Mouse (Mus musculus): ENCODE measurements around the gene Gm11444. TPM values are rescaled to one million over a fixed set of nuclear protein-coding genes. Genes with fewer than 3 reads are reported as not detected.

Gm11444 gene
- total and polyA plus RNA-seq, 3 experiments: not detected

DNA sequence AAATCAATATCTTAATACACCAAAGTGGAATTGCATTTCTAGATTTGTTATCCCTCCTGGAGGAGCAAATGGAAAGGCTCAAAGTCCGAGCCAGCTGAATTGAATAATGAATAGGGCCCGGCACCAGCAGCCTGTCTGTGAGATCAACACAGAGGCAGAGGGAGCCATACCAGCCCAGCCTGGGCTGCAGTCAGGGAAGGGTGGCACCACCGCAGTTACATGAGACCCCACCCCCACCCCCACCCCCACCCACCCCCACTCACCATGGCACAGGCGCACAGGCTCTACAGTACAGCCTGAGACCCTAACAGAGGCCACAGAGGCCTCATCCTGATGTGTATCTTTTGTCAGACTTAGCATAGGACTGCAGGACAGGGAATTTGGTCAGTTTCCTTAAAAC, 35.5 kb downstream of the Gm11444 start:
- no peak for DNase-seq (ENCODE audit: low spot score)
- Histone ChIP-seq H3K27me3 (ENCODE audit: insufficient read depth, low read length) (peaks cover 9% of the 10 kb centered on the region), H3K9me3 (replicated peaks) (no peaks in the 10 kb centered on the region), H3K4me3 (ENCODE audit: low read depth, low read length) (no peak overlapping the region), H3K36me3 (replicated peaks) (no peaks in the 10 kb centered on the region), H3K4me1 (ENCODE audit: insufficient read depth, low read depth, low read length) (no peaks in the 10 kb centered on the region)
- ATAC-seq (ENCODE audit: extremely low read depth, insufficient number of reproducible peaks, low FRiP score, poor library complexity, severe bottlenecking): no peak
- TF ChIP-seq TAL1 (conservative IDR thresholded peaks at IDR 0.05; ENCODE audit: low read depth, low read length): no peak
- TF ChIP-seq POLR2AphosphoS5 (IDR thresholded peaks at IDR 0.05; ENCODE audit: insufficient replicate concordance, low read depth, low read length): no peak
- no peak for TF ChIP-seq GATA2 (IDR thresholded peaks at IDR 0.05; ENCODE audit: borderline replicate concordance, low read depth, low read length)
- no peak for TF ChIP-seq GATA1 (IDR thresholded peaks at IDR 0.05; ENCODE audit: borderline replicate concordance, low read length)
- no peak for TF ChIP-seq CTCF (IDR thresholded peaks at IDR 0.05; ENCODE audit: low read depth, low read length)

GRCm38 (mm10) chr11:85812201-85812966, 37.7 kb downstream of the Gm11444 start:
- H3K4me1 ChIP-seq (ENCODE audit: insufficient read depth, low read depth, low read length): no peaks in the 10 kb centered on the region
- H3K36me3 ChIP-seq (replicated peaks): no peaks in the 10 kb centered on the region
- no peaks in the 10 kb centered on the region for H3K9me3 ChIP-seq (replicated peaks)
- no peak for TF ChIP-seq GATA2 (IDR thresholded peaks at IDR 0.05; ENCODE audit: borderline replicate concordance, low read depth, low read length)
- no peak for TF ChIP-seq CTCF (IDR thresholded peaks at IDR 0.05; ENCODE audit: low read depth, low read length)
- TF ChIP-seq POLR2AphosphoS5 (IDR thresholded peaks at IDR 0.05; ENCODE audit: insufficient replicate concordance, low read depth, low read length): no peak
- no peak for TF ChIP-seq GATA1 (IDR thresholded peaks at IDR 0.05; ENCODE audit: borderline replicate concordance, low read length)
- TF ChIP-seq TAL1 (conservative IDR thresholded peaks at IDR 0.05; ENCODE audit: low read depth, low read length): no peak
- H3K27me3 ChIP-seq (ENCODE audit: insufficient read depth, low read length): 0 out of 2 replicates have a peak, but pooled peaks cover 2% of the 10 kb centered on the region
- ATAC-seq (ENCODE audit: extremely low read depth, insufficient number of reproducible peaks, low FRiP score, poor library complexity, severe bottlenecking) (no peak), DNase-seq (ENCODE audit: low spot score) (no peak)
- H3K4me3 ChIP-seq (ENCODE audit: low read depth, low read length): no peak overlapping the region

DNA sequence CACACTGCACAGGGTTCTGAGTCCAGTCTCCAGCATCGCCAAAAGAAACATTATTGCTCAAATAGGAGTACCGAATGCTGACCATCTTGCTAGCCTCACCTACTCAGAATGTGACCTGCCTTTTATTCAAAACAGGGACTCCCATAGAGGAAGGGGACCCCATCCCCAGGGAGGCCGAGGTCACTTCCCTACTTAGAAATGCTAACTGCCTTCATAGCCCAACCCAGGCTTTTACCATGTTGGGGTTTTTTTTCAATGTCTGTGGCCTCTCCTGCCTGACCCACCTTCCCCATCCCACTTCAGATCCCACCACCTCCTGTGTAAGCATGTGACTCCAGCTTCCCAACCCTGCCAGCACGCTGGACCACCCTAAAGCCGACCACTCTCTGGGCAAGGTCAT, 38.5 kb downstream of the Gm11444 start:
- Histone ChIP-seq H3K36me3 (replicated peaks) (no peaks in the 10 kb centered on the region), H3K9me3 (replicated peaks) (no peaks in the 10 kb centered on the region), H3K4me3 (ENCODE audit: low read depth, low read length) (no peak overlapping the region), H3K27me3 (ENCODE audit: insufficient read depth, low read length) (0 out of 2 replicates have a peak, but pooled peaks cover 2% of the 10 kb centered on the region), H3K4me1 (ENCODE audit: insufficient read depth, low read depth, low read length) (no peaks in the 10 kb centered on the region)
- ATAC-seq (ENCODE audit: extremely low read depth, insufficient number of reproducible peaks, low FRiP score, poor library complexity, severe bottlenecking) (no peak), DNase-seq (ENCODE audit: low spot score) (no peak)
- TF ChIP-seq GATA2 (IDR thresholded peaks at IDR 0.05; ENCODE audit: borderline replicate concordance, low read depth, low read length) (no peak), TAL1 (conservative IDR thresholded peaks at IDR 0.05; ENCODE audit: low read depth, low read length) (no peak), POLR2AphosphoS5 (IDR thresholded peaks at IDR 0.05; ENCODE audit: insufficient replicate concordance, low read depth, low read length) (no peak)

DNA sequence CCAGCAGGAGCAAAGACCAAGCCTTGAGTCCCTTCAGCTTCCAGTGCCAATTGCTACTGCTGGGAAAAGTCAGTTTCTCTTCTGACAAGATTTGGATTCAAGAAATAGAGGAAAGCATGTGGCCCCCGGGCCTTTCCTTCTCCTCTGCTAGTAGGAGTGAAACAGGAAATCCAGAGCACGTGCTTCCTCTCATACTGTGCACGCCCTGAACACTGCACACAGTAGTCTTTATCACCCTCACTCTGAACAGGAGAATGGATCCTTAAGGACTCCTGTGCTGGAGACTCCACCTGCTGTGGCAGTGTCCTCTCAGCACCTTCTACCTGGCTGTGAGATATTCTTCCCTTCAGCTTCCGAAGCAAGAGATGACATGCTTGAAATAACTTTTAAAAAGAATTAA, 38.9 kb downstream of the Gm11444 start:
- Histone ChIP-seq H3K27me3 (ENCODE audit: insufficient read depth, low read length) (0 out of 2 replicates have a peak, but pooled peaks cover 2% of the 10 kb centered on the region), H3K4me1 (ENCODE audit: insufficient read depth, low read depth, low read length) (no peaks in the 10 kb centered on the region), H3K4me3 (ENCODE audit: low read depth, low read length) (no peak overlapping the region), H3K9me3 (replicated peaks) (no peaks in the 10 kb centered on the region), H3K36me3 (replicated peaks) (no peaks in the 10 kb centered on the region)
- no peak for TF ChIP-seq GATA2 (IDR thresholded peaks at IDR 0.05; ENCODE audit: borderline replicate concordance, low read depth, low read length)
- DNase-seq (ENCODE audit: low spot score) (no peak), ATAC-seq (ENCODE audit: extremely low read depth, insufficient number of reproducible peaks, low FRiP score, poor library complexity, severe bottlenecking) (no peak)

- Histone ChIP-seq H3K9me3 (replicated peaks) (no peaks in the 10 kb centered on the region), H3K4me1 (ENCODE audit: insufficient read depth, low read depth, low read length) (0 out of 2 replicates have a peak, but pooled peaks cover 3% of the 10 kb centered on the region), H3K36me3 (replicated peaks) (no peaks in the 10 kb centered on the region), H3K27me3 (ENCODE audit: insufficient read depth, low read length) (peaks cover 7% of the 10 kb centered on the region; the same call in 1 of the 2 replicates), H3K4me3 (ENCODE audit: low read depth, low read length) (no peak overlapping the region)
- no peak for DNase-seq (ENCODE audit: low spot score)
- TF ChIP-seq CTCF (IDR thresholded peaks at IDR 0.05; ENCODE audit: low read depth, low read length) (no peak), GATA1 (IDR thresholded peaks at IDR 0.05; ENCODE audit: borderline replicate concordance, low read length) (no peak), GATA2 (IDR thresholded peaks at IDR 0.05; ENCODE audit: borderline replicate concordance, low read depth, low read length) (no peak)
- no peak for ATAC-seq (ENCODE audit: extremely low read depth, insufficient number of reproducible peaks, low FRiP score, poor library complexity, severe bottlenecking)
These were observed 42.8 kb downstream of the Gm11444 start for GRCm38 (mm10) chr11:85807353-85807752.

DNA sequence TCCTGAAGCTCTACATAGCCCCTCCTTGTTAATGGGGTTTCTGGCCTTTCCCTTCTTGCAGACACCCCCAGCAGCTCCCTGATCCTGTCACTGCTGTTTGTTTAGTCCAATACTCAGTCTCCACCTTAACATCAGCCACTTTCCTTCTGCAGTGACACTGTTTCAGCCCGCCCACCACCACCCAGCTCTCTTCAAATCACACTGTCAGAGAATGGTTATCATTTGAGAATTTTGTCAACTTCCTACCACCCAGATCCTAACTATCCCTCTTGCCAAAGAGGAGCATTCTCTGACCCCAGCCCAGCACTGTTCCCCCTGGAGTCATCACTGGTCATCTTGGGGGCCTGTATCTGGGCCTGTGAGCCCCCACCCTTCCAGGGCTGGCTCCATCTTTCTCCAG, 44.4 kb downstream of the Gm11444 start:
- Histone ChIP-seq H3K27me3 (ENCODE audit: insufficient read depth, low read length) (peaks cover 9% of the 10 kb centered on the region; the same call in 1 of the 2 replicates), H3K36me3 (replicated peaks) (no peaks in the 10 kb centered on the region), H3K9me3 (replicated peaks) (no peaks in the 10 kb centered on the region), H3K4me3 (ENCODE audit: low read depth, low read length) (no peak overlapping the region), H3K4me1 (ENCODE audit: insufficient read depth, low read depth, low read length) (0 out of 2 replicates have a peak, but pooled peaks cover 3% of the 10 kb centered on the region)
- ATAC-seq (ENCODE audit: extremely low read depth, insufficient number of reproducible peaks, low FRiP score, poor library complexity, severe bottlenecking) (no peak), DNase-seq (ENCODE audit: low spot score) (no peak)
- TF ChIP-seq CTCF (IDR thresholded peaks at IDR 0.05; ENCODE audit: low read depth, low read length) (no peak), TAL1 (conservative IDR thresholded peaks at IDR 0.05; ENCODE audit: low read depth, low read length) (no peak), GATA1 (IDR thresholded peaks at IDR 0.05; ENCODE audit: borderline replicate concordance, low read length) (no peak), GATA2 (IDR thresholded peaks at IDR 0.05; ENCODE audit: borderline replicate concordance, low read depth, low read length) (no peak), POLR2AphosphoS5 (IDR thresholded peaks at IDR 0.05; ENCODE audit: insufficient replicate concordance, low read depth, low read length) (no peak)
